Mouse (Mus musculus) midbrain, embryonic 15.5 days (tissue): ENCODE measurements at regions not wholly inside any gene's neighbourhood (a gene's known extent, or its start where the extent isn't known, plus 50 kb on each side); places are given as distances from the start of the nearest gene placed in this dataset.

ENCODE experiments used
- ATAC-seq: fragments of 200-750 bp; cut with Nextera tagmentation; replicated peaks from 2 replicates; pipeline ENCODE4 v1.8.0; 2017; ENCODE audit warnings: moderate TSS enrichment
- H3K27ac ChIP-seq: fragments of 300-500 bp; sonication (generic); 2 replicates; pipeline ENCODE4 v1.5.1; 2015; ENCODE audit warnings: mild to moderate bottlenecking, inconsistent platforms
- H3K27me3 ChIP-seq: fragments of 300-500 bp; sonication (generic); replicated peaks from 2 replicates; pipeline ENCODE4 v1.6.1; 2015; ENCODE audit warnings: inconsistent platforms
- H3K36me3 ChIP-seq: fragments of 300-500 bp; sonication (generic); replicated peaks from 2 replicates; pipeline ENCODE4 v1.6.1; 2015; ENCODE audit warnings: inconsistent platforms
- H3K4me1 ChIP-seq: fragments of 300-500 bp; sonication (generic); 2 replicates; pipeline ENCODE4 v1.6.1; 2015; ENCODE audit warnings: inconsistent platforms
- H3K4me2 ChIP-seq: fragments of 300-500 bp; sonication (generic); 2 replicates; pipeline ENCODE4 v1.6.1; 2015; ENCODE audit warnings: inconsistent platforms, mild to moderate bottlenecking, moderate library complexity
- H3K4me3 ChIP-seq: fragments of 300-500 bp; sonication (generic); 2 replicates; pipeline ENCODE4 v1.5.1; 2015; ENCODE audit warnings: mild to moderate bottlenecking, inconsistent platforms
- H3K9ac ChIP-seq: fragments of 300-500 bp; sonication (generic); 2 replicates; pipeline ENCODE4 v1.6.1; 2015; ENCODE audit warnings: mild to moderate bottlenecking, inconsistent platforms
- H3K9me3 ChIP-seq: fragments of 300-500 bp; sonication (generic); 2 replicates; pipeline ENCODE4 v1.6.1; 2016; ENCODE audit warnings: inconsistent platforms
- WGBS: fragments of 180-500 bp; shearing (Covaris S2); methylation state at CpG from one replicate; pipeline ENCODE4 v1.1.7; 2015; ENCODE audit warnings: mixed read lengths; 5-methylcytosine and 5-hydroxymethylcytosine counted together

GRCm38 (mm10) chr2:116165871-116166770 lies 100.5 kb upstream of the Meis2 start:
- no peak for ATAC-seq
- Histone ChIP-seq H3K4me2 (no peak overlapping the region), H3K9me3 (no peaks in the 10 kb centered on the region), H3K27me3 (no peaks in the 10 kb centered on the region), H3K4me1 (no peaks in the 10 kb centered on the region), H3K9ac (no peak overlapping the region), H3K36me3 (no peaks in the 10 kb centered on the region), H3K27ac (no peak overlapping the region), H3K4me3 (no peak overlapping the region)
- 95% methylated on average over 16 of the region's 16 CpGs for WGBS
